Mouse (Mus musculus): ENCODE results near the gene Cd40.

The Cd40 gene

DNA sequence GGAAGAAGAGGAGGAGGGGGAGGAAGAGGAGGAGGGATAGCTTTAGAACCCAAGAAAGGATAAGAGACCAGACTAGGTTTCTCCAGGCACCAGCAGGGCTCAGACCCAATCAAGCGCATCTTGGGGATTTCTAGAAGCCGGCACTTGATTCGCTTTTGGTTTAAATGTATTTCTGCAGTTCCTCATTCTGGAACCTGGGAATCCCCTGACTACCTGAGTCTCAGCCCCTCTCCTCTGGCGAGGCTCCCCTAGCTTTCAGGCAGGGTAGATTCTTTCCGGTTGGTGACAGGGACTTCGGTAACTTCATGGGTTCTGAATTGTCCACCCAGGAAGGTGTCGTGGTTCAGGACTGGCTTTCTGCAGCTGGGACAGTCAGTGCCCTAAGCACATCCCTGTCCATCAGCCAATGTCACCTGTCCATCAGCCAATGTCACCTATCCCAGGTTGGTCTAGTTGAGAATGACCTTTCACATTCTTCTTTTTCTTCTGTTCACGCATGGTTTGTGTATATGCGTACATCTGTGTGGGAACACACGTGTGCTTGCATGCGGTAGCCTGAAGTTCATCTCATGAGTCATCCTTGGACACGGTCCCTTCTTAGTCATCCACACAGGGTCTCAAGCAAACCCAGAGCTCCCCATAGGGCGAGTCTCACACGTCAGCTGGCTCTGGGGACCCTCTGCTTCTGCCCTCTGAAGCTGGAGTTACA lies 1.1 kb downstream of the Cd40 start:
- no peak for DNase-seq (ENCODE audit: low spot score in 2 of 2)

DNA sequence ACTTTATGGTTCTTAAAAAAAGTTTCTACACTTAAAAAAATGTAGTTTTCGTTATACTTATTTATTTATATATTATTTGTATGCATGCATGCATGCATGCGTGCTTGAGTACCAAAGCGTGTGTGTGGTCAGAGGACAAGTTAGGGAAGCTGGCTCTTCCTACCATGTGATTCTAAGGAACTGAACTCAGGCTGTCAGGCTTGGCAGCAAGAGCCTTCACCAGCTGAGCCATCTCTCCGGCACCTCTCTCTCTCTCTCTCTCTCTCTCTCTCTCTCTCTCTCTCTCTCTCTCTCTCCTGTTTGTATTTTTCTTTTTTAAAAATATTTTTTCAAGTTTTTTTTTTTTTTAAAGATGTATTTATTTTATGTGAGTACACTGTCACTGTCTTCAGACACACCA lies 4.5 kb downstream of the Cd40 start:
- no peak for DNase-seq (ENCODE audit: low spot score in 2 of 2)

DNA sequence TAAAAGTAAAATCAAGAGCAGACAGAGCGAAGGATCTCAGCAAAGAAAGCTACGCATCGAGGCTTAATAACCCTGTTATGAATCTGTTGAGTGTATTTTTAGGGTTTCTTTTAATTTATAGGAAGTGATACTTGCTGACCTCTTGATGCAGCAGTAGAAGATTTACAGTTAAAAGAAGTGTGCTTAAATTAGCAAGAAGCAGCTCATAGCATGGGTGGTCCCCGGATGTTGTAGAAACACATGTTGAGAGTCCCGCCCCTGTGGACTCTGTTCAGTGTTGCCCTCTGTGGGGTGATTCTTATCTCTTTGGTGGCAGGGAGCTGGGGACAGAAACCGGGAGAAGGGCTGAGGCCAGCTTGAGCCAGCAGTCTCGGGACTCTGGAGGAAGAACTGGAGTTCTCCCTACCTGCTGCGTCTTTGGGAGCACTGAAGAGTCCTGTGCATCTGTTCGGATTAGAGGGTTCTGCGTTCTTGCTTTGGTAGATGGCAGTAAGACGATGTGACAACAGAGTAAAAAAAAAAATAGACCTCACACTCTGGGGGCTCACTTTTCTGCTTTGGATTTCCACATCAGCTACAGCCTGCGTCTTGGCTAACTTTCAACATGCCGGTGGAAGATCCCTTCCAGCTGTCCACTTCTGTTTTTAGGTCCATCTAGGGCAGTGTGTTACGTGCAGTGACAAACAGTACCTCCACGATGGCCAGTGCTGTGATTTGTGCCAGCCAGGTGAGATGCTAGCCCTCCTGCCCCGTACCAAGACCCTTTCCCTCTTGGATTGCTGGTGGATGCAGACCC lies 6.4 kb downstream of the Cd40 start:
- peak in 1 of 2 experiments; percentile 7 for DNase-seq (ENCODE audit: low spot score in 2 of 2)

DNA sequence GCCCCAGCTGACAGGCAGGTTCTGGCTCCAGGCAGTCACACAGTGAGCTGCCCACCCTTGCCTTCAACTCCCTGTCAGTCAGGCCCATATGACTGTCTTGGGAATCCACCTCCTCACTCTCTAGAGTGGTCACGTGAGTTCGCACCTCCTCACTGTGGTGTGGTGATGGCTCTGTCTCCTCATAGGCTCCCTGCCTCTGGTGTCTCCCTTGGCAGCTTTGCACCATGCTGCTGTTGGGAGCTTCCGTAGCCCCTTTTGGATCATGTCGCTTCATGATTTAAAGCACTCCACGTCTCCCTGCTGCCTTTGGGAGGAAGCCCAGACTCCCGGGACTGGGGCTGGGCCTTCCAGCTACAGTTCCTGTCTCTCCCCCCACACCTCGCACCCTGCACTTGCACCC lies 9.1 kb downstream of the Cd40 start:
- DNase-seq (ENCODE audit: low spot score in 2 of 2), result no peak

DNA sequence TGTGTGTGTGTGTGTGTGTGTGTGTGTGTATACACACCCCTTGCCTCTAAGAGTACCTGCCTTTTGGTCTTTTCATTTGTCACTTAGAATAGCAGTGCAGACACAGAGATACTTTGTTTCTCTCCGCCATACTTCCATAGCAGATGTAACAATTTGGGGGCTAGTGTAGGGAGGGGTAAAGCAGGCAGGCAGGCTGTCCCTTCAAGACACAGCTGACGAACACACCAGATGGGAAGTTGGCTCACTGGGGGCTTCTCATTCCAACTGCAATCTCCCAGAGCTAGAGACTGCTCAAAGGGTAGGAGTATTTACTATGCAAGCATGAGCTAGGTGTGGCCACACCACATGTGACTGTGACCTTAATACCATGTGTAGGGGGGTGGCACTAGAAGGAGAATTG lies 13.4 kb downstream of the Cd40 start:
- DNase-seq (ENCODE audit: low spot score in 2 of 2), result no peak

DNA sequence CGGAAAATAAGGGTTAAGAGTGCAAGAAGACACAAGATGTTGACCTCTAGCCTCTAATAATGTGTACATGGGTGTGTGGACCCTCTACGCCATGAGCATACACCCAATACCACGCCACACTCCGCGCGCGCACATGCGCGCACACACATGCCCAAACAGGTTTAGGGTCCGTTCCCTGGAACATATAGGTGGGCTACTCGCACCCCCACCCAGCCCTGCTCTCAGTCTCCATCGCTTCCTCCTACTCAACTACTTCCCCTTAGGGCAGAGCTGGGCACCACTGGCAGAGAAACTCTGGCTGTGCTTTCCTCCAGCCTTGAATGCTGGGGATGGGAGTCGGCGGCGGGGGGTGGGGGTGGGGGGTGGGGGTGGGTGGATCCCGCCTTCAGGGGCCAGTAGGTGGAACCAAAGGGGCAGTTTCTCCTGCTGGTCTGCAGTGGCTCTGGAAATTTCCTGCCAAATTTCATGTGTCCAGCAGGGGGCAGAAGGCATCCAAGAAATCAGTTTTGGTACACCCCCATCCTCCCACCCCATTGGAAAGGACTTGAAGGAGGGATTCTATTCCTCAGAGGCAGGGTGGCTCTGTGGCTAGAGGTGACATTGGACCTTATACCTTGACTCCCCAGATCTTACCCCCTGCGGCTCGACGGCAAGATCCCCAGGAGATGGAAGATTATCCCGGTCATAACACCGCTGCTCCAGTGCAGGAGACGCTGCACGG lies 14.8 kb downstream of the Cd40 start:
- DNase-seq (ENCODE audit: low spot score in 2 of 2), result peak; percentile 12 to 50

DNA sequence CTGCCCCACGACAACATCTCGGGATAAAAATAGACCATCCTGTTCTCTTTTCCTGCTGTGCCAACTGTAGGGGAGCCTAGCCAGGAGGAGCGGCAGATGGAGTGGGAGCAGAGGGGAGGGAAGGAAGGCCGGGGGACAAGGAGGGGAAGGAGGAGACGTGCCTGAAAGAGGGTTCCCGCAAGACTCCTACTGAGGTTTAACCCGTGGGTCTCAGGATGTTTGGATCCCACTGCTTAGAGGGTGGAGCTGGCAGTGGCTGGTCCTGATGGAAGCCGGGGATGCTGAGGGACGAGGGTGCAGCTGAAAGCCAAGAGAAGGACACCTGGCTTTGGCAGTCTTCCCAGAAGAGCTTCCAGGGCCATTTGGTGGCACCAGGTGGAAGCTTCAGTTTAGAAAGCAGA lies 18.0 kb downstream of the Cd40 start:
- DNase-seq (ENCODE audit: low spot score in 2 of 2), result no peak

DNA sequence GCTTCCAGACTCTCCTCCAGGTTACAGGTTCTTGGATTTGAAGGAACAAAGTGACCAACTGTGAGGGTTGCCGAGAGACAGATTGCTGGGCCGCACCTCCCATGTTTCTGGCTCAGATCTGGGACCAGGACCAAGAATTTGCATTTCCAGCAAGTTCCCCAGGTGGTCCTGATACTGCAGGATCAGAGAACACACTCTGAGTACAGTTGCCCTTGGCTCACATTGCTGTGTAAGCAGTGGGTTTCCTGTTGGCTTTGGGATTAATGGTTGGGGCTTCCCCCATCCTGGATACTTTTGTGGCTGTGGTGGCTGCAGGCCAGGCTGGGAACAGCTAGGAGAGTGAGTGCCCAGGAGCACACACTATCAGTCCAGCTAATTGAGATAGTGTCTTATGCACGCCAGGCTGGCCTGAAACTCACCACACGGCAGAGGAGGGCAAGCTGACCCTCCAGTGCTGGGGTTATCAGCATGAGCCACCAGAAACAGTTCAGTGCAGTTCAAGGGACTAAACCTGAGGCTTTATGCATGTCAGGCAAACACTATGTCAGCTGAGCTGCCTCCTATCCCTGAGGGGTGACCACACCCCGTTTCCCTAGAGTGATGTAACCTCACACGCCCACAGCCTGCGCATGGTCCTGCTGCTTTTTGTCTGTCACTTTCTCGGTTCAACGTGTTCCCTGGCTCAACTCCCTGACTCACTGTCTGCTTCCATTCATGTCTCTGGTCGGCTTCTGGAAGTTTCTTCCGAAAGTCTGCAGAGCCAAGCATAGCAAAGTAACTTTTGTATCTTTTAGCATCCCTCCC lies 18.9 kb downstream of the Cd40 start:
- DNase-seq (ENCODE audit: low spot score in 2 of 2), result peak in 1 of 2 experiments; percentile 6

DNA sequence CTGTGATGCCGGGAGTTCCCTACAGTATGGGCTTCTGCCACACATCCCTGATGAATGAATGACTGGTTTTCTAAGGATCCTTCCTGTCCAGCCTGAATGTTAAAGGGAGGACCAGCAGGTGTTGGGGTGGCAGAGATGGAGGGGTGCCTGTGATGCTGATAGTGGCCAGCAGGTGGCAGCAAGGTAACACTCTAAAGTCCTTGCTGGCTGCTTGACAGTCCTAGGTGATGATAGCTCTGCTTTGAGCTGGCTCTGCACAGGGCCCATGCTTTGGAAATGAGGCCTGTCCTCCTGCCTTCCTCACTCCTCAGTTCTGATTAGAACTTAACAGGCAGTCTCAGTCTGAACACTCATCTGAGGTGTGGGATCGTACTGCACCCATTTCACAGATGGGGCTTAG lies 19.5 kb downstream of the Cd40 start:
- peak; percentile 58 to 73 for DNase-seq (ENCODE audit: low spot score in 2 of 2)

DNA sequence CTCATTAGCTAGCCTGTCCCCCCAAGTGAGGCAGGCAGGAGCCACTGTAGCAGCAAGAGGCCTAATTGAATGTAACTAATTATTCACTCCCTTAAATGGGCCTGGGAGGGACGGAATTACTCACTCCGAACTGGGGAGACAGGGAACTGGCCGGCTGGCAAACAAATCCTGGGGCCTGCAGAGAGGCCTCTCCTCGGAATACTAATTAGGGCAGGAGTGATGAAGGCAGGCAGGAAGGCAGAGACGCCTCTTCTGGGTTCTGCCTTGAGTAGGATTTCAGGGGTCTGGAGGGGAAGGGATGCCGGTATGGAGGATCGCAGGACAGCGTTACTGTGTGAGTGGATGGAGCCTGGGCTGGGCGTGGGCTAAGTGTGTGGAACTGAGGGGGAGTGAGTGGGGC lies 21.6 kb downstream of the Cd40 start:
- DNase-seq (ENCODE audit: low spot score in 2 of 2), result no peak

DNA sequence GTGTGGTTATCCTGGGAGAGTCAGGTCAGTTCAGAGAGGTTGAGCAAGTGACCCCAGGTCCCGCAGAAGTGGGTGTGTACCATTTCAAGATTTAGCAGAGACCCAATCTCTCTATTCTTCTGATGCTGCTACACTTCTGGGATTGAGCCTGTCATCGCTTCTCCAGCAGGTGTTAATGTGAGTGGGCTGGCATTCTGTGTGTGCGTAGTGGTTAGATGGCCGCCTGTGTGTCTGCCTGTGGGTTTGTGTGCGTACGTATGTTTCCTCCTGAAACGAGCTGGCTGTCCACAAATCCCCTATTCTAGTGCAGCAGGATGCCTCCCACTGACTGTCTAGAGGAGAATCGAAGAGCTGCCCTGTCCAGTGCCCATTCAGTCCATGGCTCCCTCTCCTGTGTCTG lies 22.6 kb downstream of the Cd40 start:
- DNase-seq (ENCODE audit: low spot score in 2 of 2), result no peak

DNA sequence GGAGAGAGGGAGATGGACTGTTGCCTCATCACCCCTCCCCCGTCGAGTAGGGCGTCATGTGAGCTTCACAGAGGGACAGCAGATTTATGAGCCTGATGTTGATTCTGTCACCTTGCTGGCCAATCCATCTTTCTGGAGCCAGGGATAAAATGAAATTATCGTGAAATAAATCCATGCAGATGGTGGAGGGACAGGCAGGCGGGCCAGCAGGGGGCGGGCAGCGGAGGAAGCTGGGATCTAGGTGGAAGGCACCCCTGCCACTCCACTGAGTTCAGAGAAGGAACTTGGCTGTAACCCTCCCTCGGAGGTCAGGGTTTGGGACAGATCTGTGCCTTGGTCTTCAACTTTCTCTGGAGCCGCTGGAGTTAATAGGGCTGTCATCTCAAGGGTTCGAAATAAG lies 23.2 kb downstream of the Cd40 start:
- no peak for DNase-seq (ENCODE audit: low spot score in 2 of 2)

DNA sequence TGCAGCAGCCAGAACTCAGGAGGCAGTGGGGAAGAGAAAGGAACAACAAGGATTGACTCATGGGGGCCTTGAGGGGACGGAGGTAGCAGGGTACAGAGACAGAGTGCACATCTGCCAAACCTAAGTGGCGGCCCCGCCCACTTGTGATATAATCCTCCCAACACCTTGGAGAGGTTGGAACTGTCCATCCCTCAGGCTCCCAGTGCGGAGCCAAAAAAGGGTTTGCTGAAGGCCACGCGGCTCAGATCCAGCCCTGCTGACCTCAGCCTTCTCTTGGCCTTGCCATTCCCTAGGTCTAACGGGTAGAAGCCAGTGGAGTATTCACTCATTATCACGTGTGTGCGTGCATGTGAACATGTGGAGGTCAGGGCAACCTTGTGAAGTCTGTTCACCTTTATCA lies 25.2 kb downstream of the Cd40 start:
- no peak for DNase-seq (ENCODE audit: low spot score in 2 of 2)

DNA sequence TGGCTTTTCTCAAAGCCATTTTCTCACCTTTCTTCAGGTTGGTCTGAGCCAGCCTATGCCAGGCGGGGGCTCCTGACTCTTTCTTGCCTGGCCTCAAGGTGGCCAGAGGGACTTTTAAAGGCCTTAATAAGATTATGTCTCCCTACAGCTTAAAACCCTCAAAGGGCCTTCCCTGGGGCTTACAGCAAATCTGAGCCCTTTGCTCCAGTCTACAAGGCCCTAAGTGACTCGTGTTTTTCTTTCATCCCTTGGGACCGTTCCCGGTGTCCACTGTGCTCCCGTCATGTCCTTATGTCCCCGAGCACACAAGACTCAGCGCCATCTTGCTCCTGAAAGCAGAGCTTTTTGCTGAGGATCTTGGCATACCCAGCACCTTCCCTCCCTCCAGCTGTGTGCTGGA lies 25.8 kb downstream of the Cd40 start:
- no peak for DNase-seq (ENCODE audit: low spot score in 2 of 2)

DNA sequence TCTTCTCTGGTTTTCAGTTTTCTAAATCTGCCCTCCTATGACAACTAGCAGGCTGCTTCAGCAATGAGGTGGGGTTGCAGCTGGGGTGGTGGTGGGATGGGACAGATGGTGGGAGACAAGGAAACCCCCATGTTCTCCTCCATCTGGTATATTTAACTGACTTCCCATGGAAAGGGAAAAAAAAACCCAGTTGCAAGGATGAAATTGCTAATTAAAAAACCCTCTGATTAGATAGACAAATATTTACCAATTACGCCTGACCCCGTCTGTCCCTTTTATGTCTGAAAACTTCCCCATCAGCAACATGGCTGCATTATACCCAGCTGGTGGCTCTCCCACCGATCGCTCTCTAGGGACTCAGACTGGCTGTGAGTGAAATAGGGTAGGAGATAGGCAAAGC lies 31.2 kb downstream of the Cd40 start:
- no peak for DNase-seq (ENCODE audit: low spot score in 2 of 2)

DNA sequence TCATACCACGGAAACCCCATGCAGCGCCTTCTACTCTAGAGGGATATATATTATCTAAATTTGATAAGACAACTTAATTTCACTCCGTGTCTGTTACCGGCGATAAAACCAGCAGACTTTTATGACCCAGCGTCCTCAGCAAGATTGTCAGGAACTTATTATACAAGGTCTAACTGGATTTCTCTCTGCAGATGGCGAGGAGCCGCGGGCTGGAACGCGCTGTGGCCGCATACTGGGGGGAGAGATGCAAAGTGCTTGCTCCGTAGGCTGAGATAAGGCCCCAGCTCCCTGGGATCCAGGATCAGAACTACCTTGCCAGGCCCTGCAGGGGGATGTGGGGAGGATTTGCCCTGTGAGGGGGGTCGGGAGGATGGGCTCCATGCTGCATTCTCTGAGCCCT lies 34.0 kb downstream of the Cd40 start:
- DNase-seq (ENCODE audit: low spot score in 2 of 2), result no peak

DNA sequence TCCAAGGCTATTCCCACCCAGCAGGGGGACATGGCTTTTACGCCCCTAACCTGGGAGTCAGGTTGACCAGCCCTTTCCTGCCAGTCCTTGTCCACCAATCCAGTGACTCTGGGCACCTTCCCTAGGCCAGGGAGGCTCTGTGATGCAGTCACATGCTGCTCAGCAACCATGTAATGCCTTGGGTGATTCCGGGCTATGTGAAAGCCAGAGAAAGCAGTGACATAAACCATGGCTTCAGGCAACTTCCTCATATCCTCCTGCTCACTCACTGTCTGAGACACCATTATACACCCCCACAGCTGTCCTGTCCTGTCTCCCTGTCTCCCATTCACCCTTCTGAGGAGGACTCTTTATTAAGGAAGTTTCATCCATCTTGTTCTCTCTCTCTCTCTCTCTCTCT lies 35.2 kb downstream of the Cd40 start, which contains the start of gene 1700025C18Rik:
1700025C18Rik (minus strand) TSS at position 101 of the 400 bp plus-strand sequence.
- no peak for DNase-seq (ENCODE audit: low spot score in 2 of 2)

DNA sequence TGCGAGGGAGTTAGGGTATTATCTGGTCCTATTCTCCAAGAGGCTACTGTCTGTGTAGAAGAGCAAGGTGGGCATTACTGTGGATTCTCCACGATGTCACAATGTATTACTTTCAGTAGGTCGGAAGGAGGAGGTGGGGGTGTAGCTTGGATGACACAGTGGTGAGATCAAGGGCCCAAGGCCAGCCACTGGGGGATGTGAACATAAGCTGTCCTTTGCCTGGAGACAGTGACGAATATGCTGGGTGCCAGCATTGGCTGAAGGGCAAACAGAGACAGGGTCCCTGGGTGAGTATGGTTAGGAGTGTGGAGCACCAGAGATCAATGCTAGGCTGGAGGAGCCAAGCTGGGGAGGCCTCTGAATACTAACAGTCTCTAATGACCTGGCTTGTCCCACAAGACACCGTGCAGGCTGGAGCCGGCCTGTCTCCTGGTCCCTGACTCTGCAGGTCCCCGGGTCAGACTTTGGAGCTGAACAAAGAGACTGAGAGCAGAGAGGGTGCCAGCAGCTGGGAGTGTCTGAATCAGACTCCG lies 36.1 kb downstream of the Cd40 start:
- no peak for DNase-seq (ENCODE audit: low spot score in 2 of 2)

DNA sequence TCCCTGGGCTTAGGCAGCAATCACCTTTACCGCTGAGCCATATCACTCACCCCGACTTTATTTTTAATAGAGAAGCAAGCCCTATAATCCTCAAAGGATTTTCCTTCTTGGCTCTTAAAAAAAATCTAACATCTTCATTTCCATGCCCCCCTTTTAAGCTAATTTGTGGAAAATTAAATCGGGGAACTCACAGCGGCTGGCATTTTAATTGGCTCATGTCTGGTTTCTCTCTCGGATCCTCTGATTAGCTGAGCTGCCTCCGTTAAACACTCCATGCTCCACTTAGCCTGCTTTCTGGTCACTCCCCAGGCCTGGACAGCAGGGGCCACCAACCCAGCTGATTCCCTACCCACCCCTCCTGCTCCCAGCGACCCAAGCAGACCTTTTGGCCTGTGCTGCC lies 37.0 kb downstream of the Cd40 start:
- DNase-seq (ENCODE audit: low spot score in 2 of 2), result no peak

DNA sequence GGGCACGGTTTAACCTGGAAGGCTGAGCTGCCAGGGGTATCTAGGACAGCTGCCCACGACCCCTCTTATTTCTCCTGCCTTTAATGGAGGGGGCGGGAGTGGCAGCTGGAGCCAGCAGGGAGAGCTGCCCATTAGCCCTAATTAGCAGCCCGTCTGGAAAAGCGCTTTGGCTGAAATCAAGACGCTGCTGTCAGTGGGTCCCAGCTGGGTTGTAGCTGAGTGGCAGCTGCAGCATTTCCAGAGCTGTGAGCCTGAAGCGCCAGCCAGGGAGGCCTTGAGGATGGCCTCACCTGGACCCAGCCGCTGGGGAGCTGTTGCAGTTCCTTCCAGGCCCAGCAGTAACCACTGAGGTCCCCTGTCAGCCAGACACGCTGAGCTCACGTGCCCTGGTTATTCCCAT lies 40.9 kb downstream of the Cd40 start:
- DNase-seq (ENCODE audit: low spot score in 2 of 2), result no peak

DNA sequence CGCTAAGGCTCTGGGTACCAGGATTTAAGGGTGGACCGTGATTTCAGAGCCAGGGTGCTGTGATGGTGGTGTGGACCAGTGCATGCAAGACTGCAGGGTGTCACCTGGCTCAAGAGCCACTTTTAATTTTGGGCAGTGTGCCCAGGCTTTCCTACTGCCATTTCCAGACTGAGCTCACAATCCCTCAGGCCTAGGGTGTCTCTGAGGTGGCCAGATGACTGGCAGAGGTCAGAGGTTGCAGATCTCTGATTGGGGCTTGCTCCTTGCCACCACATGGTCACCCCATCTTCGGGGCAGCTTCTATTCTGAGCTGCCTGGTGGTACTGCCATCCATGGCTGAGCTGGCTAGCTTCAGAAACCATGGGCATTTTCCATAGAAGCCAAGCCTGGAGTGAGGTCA lies 43.4 kb downstream of the Cd40 start:
- DNase-seq (ENCODE audit: low spot score in 2 of 2), result no peak

DNA sequence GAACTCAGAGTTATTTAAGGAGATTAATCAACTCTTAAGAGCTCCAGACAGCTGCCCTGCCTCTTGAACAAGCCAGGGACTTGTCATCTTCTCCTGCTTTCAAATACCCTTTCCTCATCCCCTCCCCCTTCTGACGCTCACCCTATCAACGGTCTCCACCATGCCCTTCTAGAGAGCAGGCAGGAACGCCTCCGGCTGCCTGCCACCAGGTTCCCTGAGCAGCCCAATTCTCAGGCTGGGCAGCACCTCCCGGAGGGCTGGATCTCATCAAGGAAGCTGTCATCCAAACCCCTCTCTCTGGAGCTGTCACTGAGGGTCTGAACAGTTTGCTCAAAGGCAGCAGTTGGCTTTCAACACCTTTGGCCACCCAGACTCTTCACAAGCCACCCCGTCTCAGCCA lies 45.3 kb downstream of the Cd40 start:
- DNase-seq (ENCODE audit: low spot score in 2 of 2), result no peak

Data from urinary bladder, postnatal 36 days (tissue).